In the genomic region with DNA sequence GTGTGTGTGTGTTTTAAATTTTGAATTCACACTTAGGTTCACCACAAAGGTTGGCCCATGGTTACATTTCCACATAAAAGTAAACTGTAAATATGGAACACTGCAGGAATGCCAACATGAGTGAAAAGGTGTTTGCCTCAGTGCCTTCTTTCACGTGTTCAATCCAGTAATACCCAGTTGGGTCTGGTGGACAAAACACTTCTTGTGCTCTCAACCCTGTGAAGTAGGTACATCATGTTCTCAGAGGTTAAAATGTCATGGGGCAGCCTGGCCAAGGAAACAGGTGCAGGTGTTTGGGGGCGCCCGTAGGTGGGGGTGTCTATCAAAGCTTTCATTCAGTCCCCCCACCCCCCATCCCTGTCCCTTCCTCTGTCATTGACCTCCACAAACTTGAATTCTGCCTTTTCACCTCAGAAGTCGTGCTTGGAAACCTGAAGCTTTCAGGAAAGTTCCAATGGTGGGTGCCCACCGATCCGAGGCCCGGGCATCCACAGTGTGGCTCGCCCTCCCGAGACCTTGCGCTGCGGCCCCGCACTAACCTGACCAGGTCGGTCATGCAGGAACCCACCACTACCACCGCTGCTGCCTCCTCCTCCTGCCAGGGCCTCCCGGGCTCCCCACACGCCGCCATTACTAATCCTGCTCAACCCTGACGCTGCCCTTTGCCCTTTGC, we compare ENCODE assay signal across 8 mouse cellular contexts. TPM values are rescaled to one million over a fixed set of nuclear protein-coding genes. Genes with fewer than 3 reads are reported as not detected.
A peak's percentile ranks its signal among the peaks of the same experiment; 100 is the strongest.
DNase-seq lines count a peak whose midpoint lies in the region; ATAC-seq and TF ChIP-seq lines count a peak whose summit lies in the region.

A gene (minus strand): TSS at position 657 of the 673 bp plus-strand sequence.

- ATAC-seq in intestine, embryonic 16.5 days, result 0 out of 2 replicates have a peak, but pooled peaks have one; percentile 1
- peak; percentile 1; the same call in 1 of the 2 replicates for ATAC-seq in midbrain, postnatal 0 days (ENCODE audit: low FRiP score)

- peak within 1 kb of the TSS; percentile 98 for H3K4me3 ChIP-seq in spleen, adult 2 months (ENCODE audit: extremely low read depth, insufficient read depth, insufficient read length)
- peak within 1 kb of the TSS; percentile 82 for H3K4me3 ChIP-seq in intestine, embryonic 16.5 days (ENCODE audit: low read length)
- H3K4me3 ChIP-seq in midbrain, postnatal 0 days (ENCODE audit: low read depth, low read length), result peak within 1 kb of the TSS; percentile 70

- peak within 1 kb of the TSS; percentile 99 for H3K27ac ChIP-seq in spleen, adult 2 months (ENCODE audit: insufficient read depth, low read length)
- peak within 1 kb of the TSS; percentile 97 for H3K27ac ChIP-seq in intestine, embryonic 16.5 days (ENCODE audit: low read length)
- peak within 1 kb of the TSS; percentile 74 for H3K27ac ChIP-seq in midbrain, postnatal 0 days (ENCODE audit: low read depth, low read length)

- no peaks in the 10 kb centered on the region for H3K36me3 ChIP-seq in spleen, adult 2 months (ENCODE audit: control insufficient read depth, insufficient read depth, low read length)
- no peaks in the 10 kb centered on the region for H3K36me3 ChIP-seq in intestine, embryonic 16.5 days (ENCODE audit: control insufficient read depth, insufficient read depth, low read length)
- no peaks in the 10 kb centered on the region for H3K36me3 ChIP-seq in midbrain, postnatal 0 days (ENCODE audit: insufficient read depth, low read length)

- H3K27me3 ChIP-seq in spleen, adult 2 months (ENCODE audit: control insufficient read depth, insufficient read depth, low read length), result no peaks in the 10 kb centered on the region
- no peaks in the 10 kb centered on the region for H3K27me3 ChIP-seq in intestine, embryonic 16.5 days (replicated peaks; ENCODE audit: control insufficient read depth, insufficient read depth, low read length)
- H3K27me3 ChIP-seq in midbrain, postnatal 0 days (ENCODE audit: insufficient read depth, low read length), result no peaks in the 10 kb centered on the region

- H3K4me2 ChIP-seq in intestine, embryonic 16.5 days (ENCODE audit: low read depth, low read length), result peak within 1 kb of the TSS; percentile 71
- H3K4me2 ChIP-seq in midbrain, postnatal 0 days (ENCODE audit: low read depth, low read length, poor library complexity, severe bottlenecking), result peak within 1 kb of the TSS; percentile 72

- H3K4me1 ChIP-seq in spleen, adult 2 months (ENCODE audit: control insufficient read depth, insufficient read depth, insufficient read length), result peaks cover 3% of the 10 kb centered on the region; the same call in 1 of the 2 replicates
- H3K4me1 ChIP-seq in intestine, embryonic 16.5 days (ENCODE audit: control insufficient read depth, insufficient read depth, low read length), result peaks cover 3% of the 10 kb centered on the region; the same call in 1 of the 2 replicates
- H3K4me1 ChIP-seq in midbrain, postnatal 0 days (ENCODE audit: insufficient read depth, low read length), result 0 out of 2 replicates have a peak, but pooled peaks cover 4% of the 10 kb centered on the region

- H3K9ac ChIP-seq in intestine, embryonic 16.5 days (ENCODE audit: low read depth, low read length), result peak within 1 kb of the TSS; percentile 92
- peak within 1 kb of the TSS; percentile 76 for H3K9ac ChIP-seq in midbrain, postnatal 0 days (replicated peaks; ENCODE audit: low read length, poor library complexity, severe bottlenecking)

- WGBS in spleen, adult 2 months, result 3% methylated on average over 18 of the region's 18 CpGs
- WGBS in intestine, embryonic 16.5 days, result 5% methylated on average over 18 of the region's 18 CpGs
- WGBS in midbrain, postnatal 0 days, result 7% methylated on average over 18 of the region's 18 CpGs

- TF ChIP-seq CTCF in spleen, adult 2 months (IDR thresholded peaks at IDR 0.05; ENCODE audit: extremely low read depth, insufficient read depth, insufficient read length, insufficient replicate concordance), result no peak
- no peak for TF ChIP-seq CTCF in midbrain, postnatal 0 days (IDR thresholded peaks at IDR 0.05)

- H3K9me3 ChIP-seq in intestine, embryonic 16.5 days (ENCODE audit: control insufficient read depth, low read length), result no peaks in the 10 kb centered on the region
- H3K9me3 ChIP-seq in midbrain, postnatal 0 days (ENCODE audit: low read length), result no peaks in the 10 kb centered on the region

- DNase-seq in adrenal gland, adult 8-10 months, result no peak
- no peak for DNase-seq in adrenal gland, adult 18-20 months (ENCODE audit: low spot score in 2 of 2)
- no peak for DNase-seq in spleen, adult 2 months (ENCODE audit: low read depth in 1 of 2, low spot score in 2 of 2)
- no peak for DNase-seq in spleen, adult 12 weeks (ENCODE audit: low spot score)
- no peak for DNase-seq in midbrain, postnatal 0 days (ENCODE audit: low spot score)
- DNase-seq in right cerebral cortex, postnatal 10 days (ENCODE audit: low spot score in 2 of 2), result no peak
- DNase-seq in spleen, postnatal 14 days (ENCODE audit: low spot score in 2 of 2), result no peak

- no peak for TF ChIP-seq POLR2A in spleen, adult 2 months (IDR thresholded peaks at IDR 0.05; ENCODE audit: low read depth, low read length)

RNA-seq across cellular contexts. Expression of the gene that starts here (rescaled TPM):
- total RNA-seq in adrenal gland, adult 8-10 months (2022), result 10 to 100 TPM in 3 of 4 experiments, 1 to 10 TPM in 1; 8.9 to 14.8 (median 10.5) TPM
- 10 to 100 TPM in 1 of 2 experiments, 1 to 10 TPM in 1; 7.8 to 16.3 TPM for total RNA-seq in adrenal gland, adult 18-20 months (2021)
- polyA plus RNA-seq in spleen, adult 2 months (2012; rRNA removed), result 3.7 and 4.0 TPM in 2 replicates
- 20.8 and 21.2 TPM in 2 replicates for polyA plus RNA-seq in intestine, embryonic 16.5 days (2015; fragmentation: Nextera tagmentation; extraction: Ambion mirVana)
- total RNA-seq in midbrain, postnatal 0 days (2014; rRNA removed), result 1.6 and 2.2 TPM in 2 replicates
- polyA plus RNA-seq in midbrain, postnatal 0 days (2015; fragmentation: Nextera tagmentation; extraction: Ambion mirVana), result 2.9 and 3.0 TPM in 2 replicates
